Mouse (Mus musculus) cortical plate, adult 2 months (tissue): ENCODE measurements around the gene Gsap. TPM values are rescaled to one million over a fixed set of nuclear protein-coding genes. Genes with fewer than 3 reads are reported as not detected.

Source experiments
- H3K27ac ChIP-seq: fragments of 200-500 bp; 2 replicates; pipeline ENCODE4 v1.5.1; 2012; ENCODE audit warnings: low read length, control low read depth, inconsistent platforms; ENCODE audit not compliant: insufficient read depth
- H3K4me1 ChIP-seq: fragments of 200-500 bp; 2 replicates; pipeline ENCODE4 v1.6.1; 2011; ENCODE audit warnings: low read length; ENCODE audit not compliant: control insufficient read depth, insufficient read depth
- H3K4me3 ChIP-seq: fragments of 200-500 bp; 2 replicates; pipeline ENCODE4 v1.5.1; 2011; ENCODE audit warnings: mild to moderate bottlenecking, low read length, control low read depth; ENCODE audit not compliant: insufficient read depth
- CTCF ChIP-seq: fragments of 200-500 bp; IDR thresholded peaks from 2 replicates; pipeline ENCODE4 v1.5.1; 2011; ENCODE audit warnings: mild to moderate bottlenecking, control low read depth, low read length; ENCODE audit not compliant: insufficient read depth; ENCODE audit errors: extremely low read depth
- POLR2A ChIP-seq: fragments of 200-500 bp; IDR thresholded peaks from 2 replicates; pipeline ENCODE4 v1.6.1; 2011; ENCODE audit warnings: mild to moderate bottlenecking, low read length, control low read depth; ENCODE audit not compliant: insufficient read depth; ENCODE audit errors: extremely low read depth
- polyA plus RNA-seq: library from polyadenylated mRNA; depleted of rRNA; stranded (reverse); fragments of >200 nt; gene quantifications from 2 replicates; pipeline ENCODE4 v1.2.3, GENCODE M21; 2012

Gene Gsap
- polyA plus RNA-seq, 1 experiment: 6.7 TPM

GRCm38 (mm10) chr5:21156770-21157169 lies 29.3 kb upstream of the Gsap start:
- Histone ChIP-seq H3K4me1 (no peaks in the 10 kb centered on the region), H3K4me3 (no peak overlapping the region), H3K27ac (no peak overlapping the region)
- no peak for TF ChIP-seq POLR2A
- TF ChIP-seq CTCF: no peak

- Histone ChIP-seq H3K27ac (no peak overlapping the region), H3K4me3 (no peak overlapping the region), H3K4me1 (no peaks in the 10 kb centered on the region)
- TF ChIP-seq POLR2A (no peak), CTCF (no peak)
These were observed 26.5 kb upstream of the Gsap start for GRCm38 (mm10) chr5:21159536-21159935.

- no peak overlapping the region for H3K27ac ChIP-seq
- H3K4me3 ChIP-seq: no peak overlapping the region
- no peak for TF ChIP-seq POLR2A
- TF ChIP-seq CTCF: no peak
- H3K4me1 ChIP-seq: no peaks in the 10 kb centered on the region
These were observed 25.3 kb upstream of the Gsap start for GRCm38 (mm10) chr5:21160781-21161180.

GRCm38 (mm10) chr5:21163421-21163820 lies 22.6 kb upstream of the Gsap start:
- Histone ChIP-seq H3K4me1 (no peaks in the 10 kb centered on the region), H3K4me3 (no peak overlapping the region), H3K27ac (no peak overlapping the region)
- no peak for TF ChIP-seq CTCF
- TF ChIP-seq POLR2A: no peak

DNA sequence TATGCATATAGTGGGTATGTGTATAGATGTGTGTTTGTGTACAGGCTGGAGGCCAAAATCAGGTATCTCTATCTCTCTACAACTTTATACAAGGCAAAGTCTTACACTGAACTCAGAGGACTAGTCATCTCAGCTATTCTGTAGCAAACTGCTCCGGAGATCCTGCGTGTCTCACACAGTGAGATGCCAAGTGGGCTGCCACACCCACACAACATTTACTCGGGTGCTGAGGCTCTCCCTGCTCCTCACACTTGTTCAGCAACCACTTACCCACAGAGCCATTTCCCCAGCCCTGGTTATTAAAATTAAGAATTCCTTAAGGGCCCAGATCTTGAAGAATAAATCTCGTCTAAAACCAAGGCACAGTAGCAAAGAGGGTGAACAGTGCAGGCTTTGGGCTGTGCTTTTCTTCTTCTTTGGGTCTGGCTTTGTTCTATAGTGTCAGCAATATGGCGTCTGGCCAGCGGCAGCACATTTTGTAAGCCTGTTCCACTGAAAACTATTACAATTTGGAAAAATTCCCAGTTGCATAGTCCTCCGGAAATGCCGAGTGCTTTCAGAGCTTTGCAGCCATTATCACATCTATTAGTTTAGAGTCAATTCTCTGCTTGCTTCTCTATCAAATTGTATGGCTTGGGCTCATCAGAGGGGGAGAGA lies 17.2 kb upstream of the Gsap start:
- Histone ChIP-seq H3K4me3 (no peak overlapping the region), H3K27ac (no peak overlapping the region)

DNA sequence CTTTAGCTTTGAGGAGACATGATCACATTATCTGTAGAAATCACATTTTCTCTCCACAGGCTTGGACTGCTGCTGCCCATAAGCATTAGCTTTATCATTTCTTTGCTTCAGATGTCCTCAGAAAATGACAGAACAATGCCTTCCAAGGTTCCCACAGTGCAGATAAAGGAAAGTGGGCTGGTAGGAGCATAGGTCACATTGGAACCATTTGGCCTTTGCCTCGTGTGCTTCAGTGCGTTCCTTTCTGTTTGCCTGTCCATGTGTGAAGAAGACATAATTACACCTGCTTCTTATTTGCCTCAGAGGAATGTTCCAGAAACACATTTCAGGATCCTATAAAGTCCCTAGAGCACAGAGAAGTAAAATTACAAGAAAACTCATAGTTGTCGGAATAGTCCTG lies 16.7 kb upstream of the Gsap start:
- Histone ChIP-seq H3K4me1 (peaks cover 1% of the 10 kb centered on the region; the same call in 1 of the 2 replicates), H3K4me3 (no peak overlapping the region), H3K27ac (no peak overlapping the region)
- no peak for TF ChIP-seq POLR2A
- no peak for TF ChIP-seq CTCF

More for the DNA sequence above, 17.2 kb upstream of the Gsap start:
- peaks cover 1% of the 10 kb centered on the region; the same call in 1 of the 2 replicates for H3K4me1 ChIP-seq
- TF ChIP-seq POLR2A: no peak

DNA sequence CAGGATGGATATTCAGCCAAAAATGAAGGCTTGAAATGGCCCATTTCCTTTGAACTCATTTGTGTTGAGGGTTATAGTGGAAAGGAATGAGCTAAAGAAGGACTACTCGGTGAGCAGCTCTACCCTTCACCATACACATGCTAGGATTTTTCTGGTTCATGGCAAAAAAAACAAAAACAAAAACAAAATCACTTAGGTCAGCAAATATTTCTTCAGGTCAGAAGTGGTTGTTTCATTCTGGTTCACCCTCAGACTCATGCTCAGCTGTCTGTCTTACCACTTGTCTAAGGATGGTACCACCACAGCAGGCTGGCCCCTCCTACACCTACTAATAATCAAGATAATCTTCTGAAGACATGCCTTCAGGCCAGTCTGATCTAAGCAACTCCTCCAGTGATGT lies 16.2 kb upstream of the Gsap start:
- Histone ChIP-seq H3K27ac (no peak overlapping the region), H3K4me3 (no peak overlapping the region), H3K4me1 (peaks cover 1% of the 10 kb centered on the region; the same call in 1 of the 2 replicates)
- TF ChIP-seq POLR2A (no peak), CTCF (no peak)

DNA sequence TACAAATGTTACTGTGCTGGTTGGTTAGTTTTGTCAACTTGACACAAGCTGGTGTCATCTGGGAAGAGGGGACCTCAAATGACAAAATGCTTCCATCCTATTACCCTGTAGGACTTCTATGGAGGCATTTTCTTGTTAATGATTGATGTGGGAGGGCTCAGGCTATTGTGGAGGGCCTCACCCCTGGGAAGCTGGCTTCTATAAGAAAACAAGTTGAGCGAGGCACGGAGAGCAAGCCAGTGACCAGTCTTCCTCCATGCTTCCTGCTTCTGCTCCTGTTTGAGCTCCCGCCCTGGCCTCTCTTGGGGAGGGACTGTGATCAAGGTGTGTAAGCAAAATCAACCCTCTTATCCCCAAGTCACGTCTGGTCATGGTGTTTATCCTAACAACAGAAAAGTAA lies 15.6 kb upstream of the Gsap start:
- no peak for TF ChIP-seq POLR2A
- TF ChIP-seq CTCF: no peak
- no peak overlapping the region for H3K27ac ChIP-seq
- H3K4me3 ChIP-seq: no peak overlapping the region
- H3K4me1 ChIP-seq: peaks cover 1% of the 10 kb centered on the region; the same call in 1 of the 2 replicates

- TF ChIP-seq POLR2A: no peak
- no peak for TF ChIP-seq CTCF
- H3K4me3 ChIP-seq: no peak overlapping the region
- peaks cover 1% of the 10 kb centered on the region; the same call in 1 of the 2 replicates for H3K4me1 ChIP-seq
These were observed 15.2 kb upstream of the Gsap start for GRCm38 (mm10) chr5:21170898-21171297.

DNA sequence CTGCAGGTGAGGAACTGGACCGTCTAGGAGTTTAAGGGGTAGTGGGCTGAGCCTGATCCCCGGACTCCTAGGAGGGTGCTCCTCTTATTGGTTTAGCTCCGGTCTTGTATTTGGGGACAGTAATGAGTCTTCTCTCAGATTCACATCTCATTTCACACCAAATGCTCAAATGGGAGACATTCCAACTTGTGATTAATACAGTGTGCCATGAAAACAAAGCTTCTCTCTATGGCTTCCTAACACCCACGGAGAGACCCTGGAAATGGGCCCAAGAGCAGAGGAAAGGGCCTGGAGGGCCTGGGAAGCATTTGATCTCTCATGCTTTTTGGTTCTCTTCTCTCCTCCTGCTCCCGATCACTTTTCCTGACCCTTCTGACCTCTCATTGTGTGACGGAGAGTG lies 14.7 kb upstream of the Gsap start:
- Histone ChIP-seq H3K4me1 (peaks cover 1% of the 10 kb centered on the region; the same call in 1 of the 2 replicates), H3K27ac (no peak overlapping the region), H3K4me3 (no peak overlapping the region)
- TF ChIP-seq CTCF: no peak
- no peak for TF ChIP-seq POLR2A

More at GRCm38 (mm10) chr5:21170898-21171297, 15.2 kb upstream of the Gsap start:
- no peak overlapping the region for H3K27ac ChIP-seq
